Mouse (Mus musculus): ENCODE data around the gene Psd.

Gene Psd

GRCm38 (mm10) chr19:46308303-46308702 is 18.7 kb downstream of the Psd start:
- DNase-seq (ENCODE audit: low read depth in 1 of 2, low spot score in 2 of 2) = no peak

GRCm38 (mm10) chr19:46307781-46308180 is 19.2 kb downstream of the Psd start:
- DNase-seq (ENCODE audit: low read depth in 1 of 2, low spot score in 2 of 2) = no peak

GRCm38 (mm10) chr19:46306751-46307289 is 20.1 kb downstream of the Psd start:
- no peak for DNase-seq (ENCODE audit: low read depth in 1 of 2, low spot score in 2 of 2)

- DNase-seq (ENCODE audit: low read depth in 1 of 2, low spot score in 2 of 2) = no peak
Observed at GRCm38 (mm10) chr19:46306268-46306610, 20.7 kb downstream of the Psd start.

- DNase-seq (ENCODE audit: low read depth in 1 of 2, low spot score in 2 of 2) = peak; percentile 75 to 94
Observed at GRCm38 (mm10) chr19:46305432-46306267, 21.3 kb downstream of the Psd start.

- DNase-seq (ENCODE audit: low read depth in 1 of 2, low spot score in 2 of 2) = no peak
Observed at GRCm38 (mm10) chr19:46304908-46305333, 22.0 kb downstream of the Psd start.

GRCm38 (mm10) chr19:46304216-46304841 is 22.6 kb downstream of the Psd start, which contains the start of gene Nfkb2:
Gene Nfkb2, plus strand, starts transcription at chr19:46304320.
- DNase-seq (ENCODE audit: low read depth in 1 of 2, low spot score in 2 of 2) = peak; percentile 96 to 99

- no peak for DNase-seq (ENCODE audit: low read depth in 1 of 2, low spot score in 2 of 2)
Observed at GRCm38 (mm10) chr19:46303251-46304215, 23.4 kb downstream of the Psd start.

- DNase-seq (ENCODE audit: low read depth in 1 of 2, low spot score in 2 of 2) = no peak
Observed at GRCm38 (mm10) chr19:46302551-46302950, 24.4 kb downstream of the Psd start.

- no peak for DNase-seq (ENCODE audit: low read depth in 1 of 2, low spot score in 2 of 2)
Observed at GRCm38 (mm10) chr19:46300294-46301045, 26.5 kb downstream of the Psd start.

GRCm38 (mm10) chr19:46296938-46297337 is 30.0 kb downstream of the Psd start:
- DNase-seq (ENCODE audit: low read depth in 1 of 2, low spot score in 2 of 2) = no peak

- no peak for DNase-seq (ENCODE audit: low read depth in 1 of 2, low spot score in 2 of 2)
Observed at GRCm38 (mm10) chr19:46290535-46291105, 36.3 kb downstream of the Psd start.

GRCm38 (mm10) chr19:46287566-46287965 is 39.4 kb downstream of the Psd start:
- no peak for DNase-seq (ENCODE audit: low read depth in 1 of 2, low spot score in 2 of 2)

GRCm38 (mm10) chr19:46286926-46287325 is 40.0 kb downstream of the Psd start:
- no peak for DNase-seq (ENCODE audit: low read depth in 1 of 2, low spot score in 2 of 2)

GRCm38 (mm10) chr19:46286047-46286446 is 40.9 kb downstream of the Psd start:
- no peak for DNase-seq (ENCODE audit: low read depth in 1 of 2, low spot score in 2 of 2)

- no peak for DNase-seq (ENCODE audit: low read depth in 1 of 2, low spot score in 2 of 2)
Observed at GRCm38 (mm10) chr19:46285631-46286030, 41.3 kb downstream of the Psd start.

- DNase-seq (ENCODE audit: low read depth in 1 of 2, low spot score in 2 of 2) = no peak
Observed at GRCm38 (mm10) chr19:46284686-46285085, 42.3 kb downstream of the Psd start.

- DNase-seq (ENCODE audit: low read depth in 1 of 2, low spot score in 2 of 2) = no peak
Observed at GRCm38 (mm10) chr19:46282081-46282849, 44.7 kb downstream of the Psd start.

GRCm38 (mm10) chr19:46275307-46275706 is 51.6 kb downstream of the Psd start:
- no peak for DNase-seq (ENCODE audit: low read depth in 1 of 2, low spot score in 2 of 2)
